Mouse (Mus musculus) spleen, postnatal 4 days (tissue): Measurements from ENCODE around the gene Vps72.
"Not testable (repeated sequence)": the region's sequence is repeated elsewhere in the genome, so short reads cannot be mapped to it uniquely, and the experiment has no call there.

ENCODE experiments used
- DNase-seq, 2 experiments: peaks; one replicate each; pipeline ENCODE4 v3.0.0; 2022; ENCODE audit warnings: low spot score in 2 of 2

Vps72 gene

DNA sequence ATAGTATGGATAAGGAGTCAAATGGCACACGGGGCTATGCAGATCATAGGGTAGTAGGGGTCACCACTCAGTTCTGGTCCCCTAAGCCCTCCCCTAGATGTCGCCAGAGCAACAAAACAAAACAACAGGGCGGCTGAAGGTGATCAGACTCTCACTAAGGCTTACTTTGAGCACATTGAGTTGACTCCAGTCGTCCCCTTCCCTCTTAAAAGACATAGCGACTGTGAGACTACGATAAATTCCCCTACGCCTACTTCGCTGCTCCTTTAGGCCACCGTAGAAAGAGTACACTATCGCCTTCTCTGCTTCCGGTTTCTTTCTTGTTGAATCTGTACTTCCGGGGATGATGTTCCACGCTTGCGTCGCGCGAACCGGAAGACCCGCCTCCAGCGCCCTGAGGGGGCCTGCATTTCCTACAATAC, 22.9 kb downstream of the Vps72 start, which contains the start of the genes Scnm1 and Lysmd1:
Scnm1 (minus strand) TSS at position 332 of the 422 bp plus-strand sequence.
Lysmd1 (plus strand) TSS at position 409 of the 422 bp plus-strand sequence.
- peak; percentile 87 to 90 for DNase-seq

DNA sequence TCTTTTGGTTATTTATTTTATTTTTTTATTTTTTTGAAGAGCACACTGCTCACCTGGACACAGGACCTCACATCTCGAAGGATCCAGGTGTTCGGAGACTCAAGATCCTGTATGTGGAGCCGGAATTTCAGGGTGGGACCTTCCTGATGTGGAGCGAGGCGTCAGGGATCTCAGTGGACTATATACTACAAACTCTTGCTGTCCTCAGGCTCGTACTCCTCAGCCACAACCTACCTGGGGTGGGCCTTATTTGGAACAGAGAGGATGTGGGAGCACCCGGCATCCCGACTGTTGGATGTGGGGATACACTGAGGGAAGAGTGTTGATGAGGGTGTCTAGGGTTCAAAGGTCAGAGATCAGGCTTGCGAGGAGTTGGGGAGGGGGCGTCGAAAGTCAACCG, 23.3 kb downstream of the Vps72 start:
- not testable (repeated sequence) for DNase-seq

DNA sequence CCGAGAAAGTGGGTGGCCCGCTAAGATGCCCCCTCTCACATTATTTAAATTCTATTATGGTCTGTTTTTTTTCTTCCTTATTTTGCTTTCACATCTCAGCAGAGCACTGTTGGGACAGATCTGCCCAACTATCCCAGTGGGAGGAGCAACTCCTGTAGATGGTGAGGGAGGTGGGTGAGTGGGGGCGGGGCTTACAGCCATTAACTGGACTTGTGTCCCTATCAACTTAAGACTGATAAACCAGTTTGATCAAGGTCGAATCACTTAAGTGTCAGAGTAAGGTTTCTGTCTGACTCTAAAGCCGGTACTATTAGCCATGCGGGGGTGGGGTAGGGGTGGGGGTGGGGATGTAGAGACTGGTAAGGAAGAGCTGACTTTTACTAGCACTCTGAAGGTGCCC, 24.2 kb downstream of the Vps72 start:
- DNase-seq: peak; percentile 69 to 78

DNA sequence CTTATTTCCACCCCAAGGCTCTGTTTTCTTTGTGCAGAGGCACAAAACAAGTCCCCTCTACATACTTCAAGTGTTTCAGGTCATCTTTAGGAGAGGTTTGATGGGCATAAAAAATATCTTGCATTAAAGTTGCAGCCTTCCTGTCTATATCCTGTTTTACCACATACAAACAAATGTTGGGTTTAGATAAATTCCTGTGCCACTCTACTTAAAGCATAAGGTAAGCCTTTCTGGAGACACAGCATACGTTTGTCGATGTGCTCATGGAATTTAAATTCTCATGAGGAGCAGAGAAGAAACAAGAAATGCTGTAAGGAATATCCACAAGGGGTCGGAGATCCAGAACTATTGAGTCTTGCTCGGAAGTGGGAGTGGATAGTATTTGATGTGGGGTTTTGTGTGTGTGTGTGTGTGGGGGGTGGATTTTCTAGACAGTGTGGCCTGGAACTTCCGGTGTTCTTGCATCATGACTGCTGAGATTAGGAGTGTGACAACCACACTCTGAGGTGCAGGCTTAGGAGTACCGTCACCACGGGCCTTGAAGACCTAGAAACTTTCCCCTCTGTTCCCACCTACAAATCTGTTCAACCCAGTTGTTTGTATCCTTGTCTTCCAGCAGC, 24.7 kb downstream of the Vps72 start:
- DNase-seq: peak in 1 of 2 experiments; percentile 60

DNA sequence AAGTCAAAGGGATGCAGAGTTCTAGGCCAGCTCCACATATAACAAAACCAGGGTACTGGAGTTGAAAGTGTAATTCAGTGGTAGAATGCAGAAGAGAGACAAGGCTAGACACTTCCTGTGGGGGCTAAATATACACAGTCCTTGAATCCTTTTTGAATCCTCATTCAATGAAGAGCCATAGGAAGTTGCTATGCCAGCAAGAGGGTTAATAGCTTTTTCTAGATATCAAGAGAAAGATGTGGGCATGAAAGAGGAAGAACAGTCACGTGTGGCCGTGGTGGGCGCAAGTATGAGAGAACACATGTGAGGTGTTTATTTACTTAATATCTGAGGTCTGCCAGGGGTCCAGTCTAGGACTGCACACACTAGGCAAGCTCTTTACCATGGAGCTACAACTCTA, 25.5 kb downstream of the Vps72 start:
- peak in 1 of 2 experiments; percentile 57 for DNase-seq

DNA sequence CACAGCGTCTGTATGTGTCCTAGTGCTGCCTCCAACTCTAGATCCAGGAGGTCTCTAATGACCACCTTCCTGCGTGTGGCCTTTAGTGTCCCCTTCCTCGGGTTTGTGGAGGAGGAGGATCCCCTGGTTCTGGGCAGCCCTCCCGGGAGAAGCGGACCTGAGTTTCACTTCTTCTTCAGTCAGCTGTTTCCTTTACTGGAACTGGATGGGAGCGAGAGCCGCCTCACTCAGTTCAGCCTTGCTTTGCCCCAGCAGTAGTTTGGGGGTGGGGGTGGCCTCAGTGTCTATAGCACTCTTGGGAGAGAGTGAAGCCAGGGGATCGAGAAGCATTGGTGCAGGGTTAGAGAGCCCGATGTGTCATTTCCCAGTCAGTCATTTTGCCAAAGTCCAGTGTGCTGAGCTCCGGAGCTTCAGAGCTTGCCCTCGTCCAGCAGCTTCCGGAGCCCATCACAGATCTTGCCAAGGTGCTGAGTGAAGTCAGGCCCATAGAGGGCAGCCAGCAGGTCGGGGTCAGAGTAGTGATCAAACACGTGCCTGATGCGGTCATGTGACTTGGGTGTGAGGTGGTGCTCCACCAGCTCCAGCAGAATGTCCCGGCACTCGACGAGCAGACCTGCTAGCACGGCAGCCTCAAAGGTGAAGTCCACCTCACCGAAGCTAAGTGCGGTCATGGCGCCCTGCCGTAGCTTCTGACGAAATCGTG, 28.9 kb downstream of the Vps72 start:
- DNase-seq: peak in 1 of 2 experiments; percentile 67

DNA sequence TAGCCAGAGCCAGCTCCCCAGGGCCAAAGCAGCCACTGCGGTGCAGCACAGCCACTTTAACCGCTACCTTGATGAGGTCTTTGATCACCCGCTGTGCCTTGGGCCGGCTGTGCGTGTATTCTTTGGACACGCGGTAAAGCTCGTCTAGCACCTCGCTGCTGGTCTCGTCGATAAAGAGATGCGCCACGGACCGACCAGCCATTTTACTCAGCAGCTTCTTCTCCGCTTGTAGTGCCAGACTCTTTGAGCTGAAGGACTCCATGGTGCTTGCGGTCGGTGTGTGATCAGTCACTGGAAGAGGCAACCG, 29.4 kb downstream of the Vps72 start:
- DNase-seq: no peak

DNA sequence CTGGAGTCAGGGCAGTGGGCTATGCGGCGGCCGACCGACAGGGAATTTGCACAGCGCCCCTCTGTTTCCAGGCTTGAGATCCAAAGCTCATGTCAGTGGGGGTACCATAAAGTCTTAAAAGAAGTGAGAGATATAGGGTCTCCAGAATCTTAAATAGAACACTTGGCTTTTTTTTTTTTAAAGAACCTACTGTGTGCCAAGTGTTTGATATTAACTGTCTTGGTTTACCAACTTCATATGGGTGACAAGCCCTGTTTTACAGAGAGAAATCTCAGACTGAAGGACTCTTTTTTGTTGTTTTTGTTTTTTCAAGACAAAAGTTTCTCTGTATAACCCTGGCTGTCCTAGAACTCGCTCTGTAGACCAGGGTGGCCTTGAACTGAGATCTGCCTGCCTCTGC, 30.0 kb downstream of the Vps72 start:
- DNase-seq: no peak

DNA sequence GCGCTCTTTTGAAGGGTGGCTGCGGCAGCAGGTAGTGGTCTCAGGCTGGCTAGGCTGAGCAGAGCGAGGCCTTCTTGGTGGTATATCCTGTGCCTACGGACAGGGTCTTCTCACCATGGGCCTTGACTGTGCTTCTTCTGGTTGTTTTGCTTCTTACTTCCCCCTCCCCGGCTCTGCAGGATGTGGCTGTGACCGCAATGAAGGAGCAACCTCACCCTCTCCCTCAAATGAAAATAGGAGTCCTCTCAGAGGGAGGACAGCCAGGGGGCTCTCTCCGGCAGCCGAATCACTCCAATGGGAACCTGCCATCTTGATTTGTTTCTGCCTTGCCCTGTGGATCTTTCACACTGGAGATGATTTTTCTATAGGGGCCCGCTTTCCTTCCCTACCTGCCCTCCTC, 30.7 kb downstream of the Vps72 start:
- peak; percentile 48 to 74 for DNase-seq

DNA sequence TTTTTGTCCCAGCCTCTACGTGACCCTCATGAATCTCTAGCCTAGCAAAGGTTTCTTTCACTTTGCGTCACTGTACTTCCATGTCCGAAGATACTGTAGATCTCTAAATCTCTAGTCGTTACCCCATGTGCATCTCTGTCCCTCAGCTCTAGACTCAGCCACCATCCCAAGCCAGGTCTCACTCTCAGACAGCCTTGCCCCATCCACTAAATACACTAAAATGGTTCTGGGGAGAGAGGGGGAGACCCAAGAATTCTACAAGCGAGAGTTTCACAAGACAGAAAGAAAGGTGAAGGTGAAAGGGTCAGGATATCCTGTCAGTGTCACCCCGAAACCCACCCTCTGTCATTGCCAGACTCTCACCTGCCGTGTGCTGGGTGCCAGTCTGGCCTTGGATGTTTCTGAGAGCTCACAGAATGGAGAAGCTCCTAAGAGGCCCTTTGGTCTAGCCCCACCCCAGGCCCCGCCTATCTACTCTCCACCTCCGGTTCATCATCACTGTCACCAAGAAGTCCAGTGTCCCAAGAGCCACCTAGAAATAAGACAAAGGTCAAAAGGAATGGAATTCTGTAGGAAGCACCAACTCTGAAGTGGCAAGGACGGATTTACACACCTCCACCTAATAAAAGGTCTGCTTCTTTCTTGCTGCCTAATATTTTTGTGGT, 31.3 kb downstream of the Vps72 start, which contains the start of gene Tnfaip8l2:
Tnfaip8l2 (minus strand) TSS at position 409 of the 665 bp plus-strand sequence.
- peak; percentile 73 to 82 for DNase-seq

DNA sequence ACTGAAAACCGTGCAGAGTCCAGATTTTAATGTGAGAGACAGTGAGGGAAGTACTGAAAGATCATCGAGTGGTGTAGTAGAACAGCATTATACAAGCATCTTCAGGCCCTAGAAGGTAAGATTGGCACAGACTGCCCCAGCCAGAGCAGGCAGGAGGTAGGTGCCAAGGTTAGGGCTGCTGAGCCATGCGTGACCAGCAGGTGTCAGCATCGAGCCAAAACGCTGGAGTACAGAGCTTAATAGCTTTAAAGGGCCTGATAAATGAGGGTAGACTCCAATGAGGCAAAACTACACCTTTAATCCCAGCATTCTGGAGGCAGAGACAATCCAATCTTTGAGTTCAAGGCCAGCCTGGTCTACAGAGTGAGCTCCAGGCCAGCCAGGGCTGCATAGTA, 31.8 kb downstream of the Vps72 start:
- peak; percentile 89 to 97 for DNase-seq

DNA sequence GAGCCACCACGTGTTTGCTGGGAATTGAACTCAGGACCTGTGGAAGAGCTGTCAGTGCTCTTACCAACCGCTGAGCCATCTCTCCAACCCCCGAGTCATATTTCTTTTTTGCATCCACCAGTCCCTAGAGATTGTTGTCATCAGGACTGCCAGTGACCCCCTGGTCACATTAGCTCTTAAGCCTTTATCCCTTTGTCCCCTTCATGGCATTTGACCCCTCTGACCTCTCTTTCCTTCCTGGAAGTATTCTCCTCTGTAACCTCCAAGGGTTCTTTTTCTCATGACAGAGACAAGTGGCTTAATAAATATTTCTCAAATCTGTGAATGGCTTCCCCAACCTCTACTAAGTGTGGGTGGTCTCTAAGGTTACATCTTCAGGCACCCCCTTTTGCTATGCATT, 37.1 kb downstream of the Vps72 start:
- DNase-seq: no peak

DNA sequence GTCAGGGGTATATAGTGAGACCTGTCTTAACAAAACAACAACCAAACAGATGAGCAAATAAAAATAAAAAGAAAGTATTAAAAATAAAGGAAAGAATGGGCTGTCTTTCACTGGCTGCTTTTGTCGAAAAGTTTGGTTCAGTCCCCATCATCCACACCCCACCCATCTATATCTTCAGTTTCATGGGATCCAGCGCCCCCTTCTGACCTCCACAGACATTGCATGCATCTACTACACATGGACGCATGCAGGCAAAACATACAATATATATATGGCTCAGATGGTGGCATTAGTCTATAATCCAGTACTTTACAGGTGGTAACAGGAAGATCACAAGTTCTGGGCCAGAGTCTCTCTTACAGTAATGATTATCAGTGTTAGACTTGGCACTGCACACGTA, 43.1 kb downstream of the Vps72 start:
- DNase-seq: peak; percentile 68 to 85

DNA sequence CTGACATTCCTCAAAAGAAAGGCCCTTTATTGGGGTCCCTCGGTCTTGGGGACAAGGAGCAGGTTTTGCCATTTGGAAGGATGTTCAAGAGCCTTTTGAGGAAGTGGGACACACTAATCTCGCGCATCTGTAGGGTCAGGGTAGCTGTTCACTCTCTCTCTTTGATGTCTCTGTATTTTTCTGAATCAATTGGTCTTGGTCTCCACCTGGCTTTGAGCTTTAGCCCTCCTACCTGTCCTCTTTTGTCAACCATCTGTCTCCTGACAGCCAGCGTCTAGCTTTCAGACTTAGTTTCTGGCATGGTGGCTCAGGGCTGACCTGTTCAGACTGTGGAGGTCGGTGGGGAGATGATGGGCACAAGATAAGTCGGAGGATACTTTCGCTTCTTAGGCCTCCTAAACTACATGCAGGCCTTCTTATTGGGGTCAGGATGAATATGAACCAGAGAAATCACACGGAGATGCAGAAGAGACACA, 48.7 kb downstream of the Vps72 start:
- no peak for DNase-seq

DNA sequence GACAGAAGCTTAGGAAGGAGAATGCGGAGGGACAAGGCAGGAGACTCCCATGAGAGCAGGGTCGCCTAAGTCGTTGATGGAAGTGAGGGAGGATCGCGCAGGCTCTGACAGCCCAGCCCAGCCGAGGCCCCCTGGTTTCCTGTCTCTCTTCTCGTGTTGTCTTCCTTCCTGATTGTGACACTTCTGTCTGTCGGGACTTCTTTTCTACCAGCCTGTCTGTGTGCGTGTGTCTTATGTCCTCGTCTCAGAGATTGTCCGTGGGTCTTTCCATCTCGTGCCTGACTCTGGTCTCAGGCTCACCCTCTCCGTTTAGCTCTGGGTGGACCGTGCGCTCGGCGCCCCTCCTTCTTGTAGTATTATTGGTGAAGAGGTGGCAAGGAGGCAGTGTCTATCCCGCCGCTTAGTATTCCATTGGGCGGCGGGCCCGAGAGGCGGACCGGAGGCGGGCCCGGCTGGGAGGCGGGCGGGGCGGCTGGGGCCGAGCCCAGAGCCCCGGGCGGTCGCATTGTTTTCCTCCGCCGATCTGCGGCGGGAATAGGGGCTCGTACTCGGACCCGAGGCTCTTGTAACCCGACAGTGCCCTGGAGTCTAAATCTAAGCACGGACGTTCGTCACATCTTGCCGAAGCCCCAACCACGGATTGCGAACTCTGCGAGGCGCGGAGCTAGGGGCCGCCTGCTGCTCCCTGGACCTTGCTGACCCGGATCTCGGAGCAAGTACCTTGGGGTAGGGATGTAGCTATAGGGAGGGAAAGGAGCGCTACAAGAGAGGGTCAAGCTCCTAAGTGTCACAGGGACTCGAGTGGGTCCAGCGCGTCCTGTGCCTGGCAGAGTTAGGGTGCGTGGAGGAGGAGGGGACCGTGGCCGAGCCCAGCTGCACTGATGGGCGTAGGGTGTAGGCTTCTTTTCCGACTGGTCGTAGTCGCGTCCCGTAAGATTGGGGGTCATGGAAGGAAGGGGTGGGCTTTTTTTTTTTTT, 49.5 kb downstream of the Vps72 start, which contains the start of gene Sema6c:
Sema6c (plus strand) TSS at position 471 of the 977 bp plus-strand sequence.
- peak; percentile 86 to 93 for DNase-seq

DNA sequence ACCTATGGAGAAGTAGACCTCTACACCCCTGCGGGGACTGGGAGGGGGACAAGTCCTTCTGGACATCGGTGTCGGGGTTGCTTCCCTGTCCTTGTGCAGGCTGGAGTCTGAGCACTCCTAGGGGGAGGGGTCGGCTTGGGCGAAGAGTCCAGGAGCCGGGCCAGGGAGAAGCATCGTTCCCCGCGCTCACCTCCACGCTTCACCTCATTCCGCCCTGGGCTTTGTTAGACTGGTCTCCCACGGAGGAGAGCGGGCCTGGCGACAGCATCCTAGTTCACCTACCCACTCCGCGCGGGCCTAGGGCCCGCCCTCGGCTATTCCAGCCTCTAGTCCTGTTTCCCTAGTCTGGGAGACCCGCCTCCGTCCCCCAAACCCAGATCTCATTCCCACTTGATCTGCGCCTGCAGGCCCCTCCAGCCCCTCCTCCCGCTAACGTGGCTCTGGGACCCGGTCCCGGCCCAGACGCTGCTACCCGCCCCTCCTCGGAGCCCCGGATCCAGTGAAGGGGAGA, 50.3 kb downstream of the Vps72 start:
- DNase-seq: no peak

DNA sequence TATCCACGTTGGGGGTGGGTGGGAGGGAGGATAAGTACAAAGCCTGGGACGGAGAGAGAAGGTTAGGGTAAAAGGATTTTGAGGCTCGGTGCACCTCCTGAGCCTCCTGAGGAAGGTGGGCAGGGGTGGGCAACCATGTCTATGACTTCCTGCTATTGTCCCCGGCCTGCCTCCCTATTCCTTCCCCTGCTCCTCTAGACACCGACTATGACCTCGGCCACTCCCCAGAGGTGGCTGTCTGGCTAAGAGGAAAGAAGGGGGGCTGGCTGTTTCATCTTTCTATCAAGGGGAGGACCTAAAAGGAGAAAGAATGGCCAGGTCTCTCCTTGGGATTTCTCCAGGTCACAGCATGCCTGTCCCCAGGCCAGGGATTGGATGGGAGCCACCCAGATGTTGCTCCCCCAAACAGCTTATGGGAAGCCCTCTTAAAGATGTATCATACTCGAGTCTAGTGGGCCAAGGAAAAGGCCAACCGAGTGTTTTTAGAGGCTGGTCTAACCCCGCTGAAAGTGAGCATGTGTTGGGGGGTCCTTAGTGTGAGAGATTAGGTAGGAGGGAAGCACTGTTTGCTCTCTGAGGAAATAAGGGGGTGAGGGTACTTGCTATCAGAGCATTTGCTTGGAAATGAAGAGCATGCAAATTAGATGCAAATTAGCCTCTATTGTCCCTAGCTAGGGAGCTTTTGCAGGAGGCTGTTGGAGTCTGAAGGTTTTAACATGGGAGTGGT, 51.0 kb downstream of the Vps72 start:
- DNase-seq: no peak

DNA sequence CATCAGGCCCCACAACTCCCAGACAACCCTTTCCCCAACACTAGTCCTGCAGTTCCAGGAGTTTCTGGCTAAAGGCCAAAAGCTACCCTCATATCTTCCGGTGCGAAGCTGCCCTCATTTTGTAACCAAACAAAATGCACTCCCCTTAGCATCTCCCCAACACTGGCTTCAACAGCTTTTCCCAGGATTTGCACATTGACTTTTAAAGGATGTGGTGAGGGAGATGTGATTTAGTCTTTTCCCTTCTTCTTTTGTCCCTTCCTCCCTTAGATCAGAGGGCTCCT, 51.5 kb downstream of the Vps72 start:
- DNase-seq: no peak

DNA sequence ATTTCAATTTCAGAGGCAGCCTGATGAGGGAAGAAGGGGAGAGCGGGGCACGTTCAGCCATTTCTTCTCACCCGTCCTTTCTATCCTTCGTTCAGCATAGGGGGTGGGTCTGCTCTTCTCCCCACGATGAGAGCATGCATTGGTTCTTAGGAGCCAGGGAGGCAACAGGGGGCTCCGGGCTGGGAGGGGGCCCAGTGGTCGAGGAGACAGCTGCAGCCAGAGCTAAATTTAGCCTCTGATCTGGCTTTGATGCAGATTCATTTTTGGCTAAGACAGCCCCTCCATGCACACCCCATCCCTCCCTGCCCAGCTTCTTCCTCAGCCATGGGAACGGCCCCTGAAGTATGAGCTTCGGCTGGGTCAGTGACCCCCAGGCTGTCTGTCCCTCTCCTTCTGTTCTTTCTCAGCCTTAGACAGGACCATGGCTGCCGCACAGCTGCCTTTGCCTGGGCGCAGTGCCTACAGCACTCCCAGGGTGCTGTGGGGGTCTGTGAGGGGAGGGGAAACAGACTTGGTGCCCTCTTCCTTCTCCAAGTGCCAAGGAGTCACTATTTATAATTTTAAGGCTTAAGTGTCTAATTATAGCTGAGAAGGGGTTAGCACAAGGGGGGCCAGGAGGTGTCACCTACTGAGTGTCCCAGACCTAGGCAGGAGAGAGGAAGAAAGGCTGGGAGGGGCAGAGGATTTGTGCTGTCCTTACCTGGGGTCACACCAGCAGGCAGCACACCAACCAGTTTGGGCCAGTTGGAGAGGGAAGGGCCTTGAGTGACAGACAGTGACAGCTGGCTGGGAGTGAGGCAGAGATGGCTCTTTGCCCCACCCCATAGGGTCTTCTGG, 52.8 kb downstream of the Vps72 start:
- DNase-seq: no peak

DNA sequence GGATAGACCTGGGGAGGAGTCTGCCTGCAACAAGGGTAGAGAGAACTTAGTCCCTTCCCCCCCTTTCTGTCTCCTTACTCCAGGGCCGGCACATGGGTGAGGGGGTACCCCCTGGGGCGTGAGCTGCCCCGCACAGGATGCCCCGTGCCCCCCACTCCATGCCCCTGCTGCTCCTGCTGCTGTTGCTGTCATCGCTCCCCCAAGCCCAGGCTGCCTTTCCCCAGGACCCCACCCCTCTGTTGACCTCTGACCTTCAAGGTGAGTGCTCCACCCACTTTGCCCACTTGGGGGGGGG, 53.4 kb downstream of the Vps72 start:
- DNase-seq: no peak
